Mouse (Mus musculus) small intestine, adult 2 months (tissue): ENCODE measurements around the gene Eml4.

Experiments
- CTCF ChIP-seq: fragments of 200-500 bp; IDR thresholded peaks from 2 replicates; pipeline ENCODE4 v1.5.1; 2012; ENCODE audit warnings: low read depth, mild to moderate bottlenecking, control low read depth, inconsistent platforms, low read length, moderate library complexity, mixed read lengths; ENCODE audit not compliant: insufficient replicate concordance, insufficient read length; ENCODE audit errors: extremely low read depth
- POLR2A ChIP-seq: fragments of 200-500 bp; IDR thresholded peaks from 2 replicates; pipeline ENCODE4 v1.6.1; 2012; ENCODE audit warnings: low read depth, mild to moderate bottlenecking, control low read depth, inconsistent platforms, low read length, moderate library complexity

DNA sequence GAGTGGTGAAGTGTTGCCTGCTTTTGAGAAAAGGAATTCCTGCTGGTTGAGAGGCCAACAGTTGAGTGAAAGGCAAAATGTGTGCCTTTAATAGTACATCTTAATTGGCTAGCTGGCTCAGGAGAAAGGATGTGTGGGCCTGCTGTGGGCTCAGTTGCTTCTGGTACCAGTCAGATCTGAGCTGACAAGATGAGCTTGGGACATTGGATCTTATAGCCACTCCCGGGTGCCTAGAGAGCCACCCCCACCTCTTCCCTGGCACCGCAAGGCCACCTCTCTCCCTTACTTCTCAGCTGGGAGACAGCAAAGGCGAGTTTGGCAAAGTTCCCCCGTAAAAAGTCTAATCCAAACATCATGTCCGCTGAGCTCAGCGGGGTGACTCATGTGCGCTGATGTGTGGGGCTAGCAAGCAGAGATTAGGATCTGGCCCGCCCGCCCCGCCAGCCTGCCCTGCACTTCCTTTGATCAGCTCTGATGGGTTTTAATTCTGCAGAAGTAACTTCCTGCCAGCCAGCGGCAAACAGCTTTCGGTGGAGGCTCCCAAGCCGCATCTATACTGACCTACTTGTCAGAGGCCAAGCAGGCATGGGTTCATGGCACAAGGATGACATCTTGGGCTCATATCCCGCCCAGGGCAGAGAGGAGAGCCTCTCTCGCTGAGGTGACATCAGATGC, 38.4 kb upstream of the Eml4 start:
- no peak for TF ChIP-seq CTCF
- no peak for TF ChIP-seq POLR2A
